Mouse (Mus musculus): ENCODE results near the gene Rgs2.

The Rgs2 gene

DNA sequence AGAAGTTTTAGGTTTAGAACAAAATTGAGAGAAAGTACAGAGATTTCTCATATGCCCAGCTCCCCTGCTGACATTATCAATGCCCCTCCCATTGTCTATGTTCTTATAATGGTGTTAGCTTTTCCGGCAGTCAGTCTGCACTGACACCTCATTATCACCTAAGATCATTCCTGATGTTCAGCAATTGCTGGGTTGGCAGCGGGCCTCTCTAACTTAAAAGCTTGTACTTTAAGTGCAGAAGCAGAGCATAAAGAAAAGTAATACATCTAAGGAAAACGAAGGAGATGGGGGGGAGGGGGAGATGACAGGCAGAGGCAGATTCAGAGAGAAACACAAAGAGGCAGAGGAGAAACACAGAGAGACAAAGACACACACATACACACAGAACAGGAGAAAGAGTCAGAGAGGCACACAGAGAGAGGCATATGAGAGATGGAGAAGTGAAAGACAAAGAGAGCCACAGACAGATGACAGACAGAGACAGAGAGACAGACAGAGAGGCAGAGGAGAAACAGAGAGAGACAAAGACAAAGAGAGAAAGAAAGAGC is 21.1 kb downstream of the Rgs2 start:
- no peak for DNase-seq

DNA sequence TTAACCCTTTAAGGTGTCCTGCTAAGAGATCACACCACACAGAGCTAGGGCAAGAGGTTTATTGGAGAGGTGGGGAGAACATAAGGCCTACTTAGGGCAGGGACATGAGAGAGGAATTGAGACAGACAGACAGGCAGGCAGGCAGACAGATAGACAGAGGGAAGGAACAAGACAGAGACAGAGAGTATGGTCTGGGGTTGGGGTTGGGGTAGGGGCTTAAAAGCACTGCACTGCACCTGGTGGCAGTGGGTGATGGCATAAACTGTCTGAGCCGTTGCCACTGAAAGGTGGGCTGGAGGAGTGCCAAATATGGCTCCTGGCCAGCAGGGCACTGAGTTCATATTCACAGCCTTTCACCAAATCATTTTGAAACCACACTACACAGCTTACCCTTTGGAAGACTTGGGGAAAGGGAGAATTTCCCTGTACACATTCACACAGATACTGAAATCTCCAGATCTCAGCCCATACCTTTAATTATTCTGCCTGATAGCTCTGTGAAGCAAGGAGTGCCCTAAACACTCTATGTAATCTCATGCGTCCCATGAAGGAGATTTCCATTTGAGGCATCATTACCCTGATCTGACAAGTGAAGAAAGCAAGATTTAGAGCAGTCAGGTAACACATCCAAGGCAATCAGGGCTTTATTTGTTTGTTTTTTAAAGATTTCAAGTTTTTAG is 21.7 kb downstream of the Rgs2 start:
- DNase-seq = no peak

DNA sequence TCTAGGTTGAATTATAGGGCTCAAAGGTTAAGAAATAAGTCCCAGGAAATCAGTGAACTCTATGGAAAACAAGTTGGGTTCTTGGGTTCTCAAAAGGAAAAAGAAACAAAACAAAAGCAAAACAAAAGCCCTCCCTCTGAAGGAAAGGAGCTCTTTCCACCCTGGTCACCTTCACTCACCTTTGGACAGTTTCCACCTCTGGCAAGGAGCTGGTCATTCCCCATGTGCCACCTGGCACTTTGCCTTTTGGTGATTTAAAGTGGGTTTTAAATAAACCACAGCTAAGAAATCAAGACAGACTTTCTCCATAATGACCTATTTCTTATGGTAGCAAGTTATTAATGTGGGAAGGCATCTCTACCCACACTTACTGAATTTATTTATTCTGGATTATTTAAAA is 23.1 kb downstream of the Rgs2 start:
- DNase-seq = no peak

DNA sequence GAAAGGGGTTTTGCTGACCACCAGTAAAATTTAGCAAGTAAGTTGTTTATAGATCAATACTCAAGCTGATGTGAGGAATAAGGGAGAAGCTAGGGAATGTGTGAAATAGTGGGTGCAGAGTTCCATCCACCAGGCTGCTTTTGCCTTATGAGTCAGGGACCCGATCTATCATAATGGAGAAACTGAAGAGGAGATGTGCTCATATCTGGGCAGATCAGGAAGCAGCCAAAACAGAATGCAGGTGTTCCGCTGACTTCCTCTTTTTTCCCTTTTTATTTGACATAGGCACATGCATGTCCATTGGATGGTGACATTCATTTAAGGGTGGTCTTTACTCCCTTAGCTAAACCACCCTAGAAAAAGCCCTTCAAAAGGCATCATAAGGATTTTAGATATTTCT is 29.3 kb downstream of the Rgs2 start:
- DNase-seq = no peak

DNA sequence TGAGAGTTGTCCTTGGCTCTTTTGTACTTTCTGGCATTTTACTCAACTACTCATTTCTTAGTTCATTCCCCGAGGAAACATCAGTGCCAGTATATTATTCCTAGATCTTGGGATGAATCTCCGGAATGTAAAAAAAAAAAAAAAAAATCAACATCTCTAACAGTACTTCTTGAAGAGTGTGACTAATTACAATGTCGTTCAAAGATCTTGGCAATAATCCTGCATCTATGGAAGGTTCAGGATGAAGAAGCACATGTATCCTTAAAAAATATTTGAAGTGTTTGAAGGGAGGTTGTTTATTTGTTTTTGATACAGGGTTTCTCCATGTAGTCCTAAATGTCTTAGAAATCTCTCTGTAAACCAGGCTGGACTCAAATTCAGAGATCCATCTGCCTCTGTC is 41.7 kb downstream of the Rgs2 start:
- DNase-seq = no peak

DNA sequence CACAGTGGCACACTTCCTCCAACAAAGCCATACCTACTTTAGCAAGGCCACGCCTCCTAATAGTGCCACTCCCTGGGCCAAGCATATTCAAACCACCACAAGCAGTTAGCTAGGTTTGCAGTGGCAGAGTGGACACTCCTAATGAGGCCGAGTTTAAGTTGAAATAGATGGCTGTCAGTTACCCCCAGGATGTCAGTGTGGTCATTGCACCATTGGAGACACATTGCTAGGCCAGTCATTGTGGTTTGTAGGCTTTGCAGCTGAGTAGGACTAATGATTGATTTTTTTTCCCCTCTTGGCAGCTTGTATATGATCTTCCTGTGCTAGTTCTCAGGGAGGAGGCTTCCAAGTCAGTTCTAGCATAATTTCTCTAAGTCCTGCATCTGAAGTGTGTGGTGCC is 43.6 kb downstream of the Rgs2 start:
- no peak for DNase-seq

DNA sequence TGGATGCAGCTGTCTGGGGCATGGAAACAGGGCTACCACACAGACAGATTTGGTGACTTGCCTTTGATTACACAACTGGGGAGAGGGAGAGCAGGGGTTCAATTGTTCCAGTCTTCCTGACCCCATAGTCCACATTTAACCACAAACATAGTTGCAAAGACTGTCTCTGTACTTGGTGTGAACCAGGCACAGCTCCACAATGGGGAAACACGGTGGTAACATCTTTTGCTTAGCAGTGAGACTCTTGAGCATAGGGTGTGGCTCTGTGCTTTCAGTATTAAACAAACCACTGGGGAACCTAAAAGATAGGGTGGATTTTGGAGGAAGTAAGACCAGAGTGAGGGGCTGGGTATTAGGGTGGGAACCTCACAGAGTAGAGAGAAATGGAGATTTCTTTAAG is 47.9 kb downstream of the Rgs2 start:
- no peak for DNase-seq

DNA sequence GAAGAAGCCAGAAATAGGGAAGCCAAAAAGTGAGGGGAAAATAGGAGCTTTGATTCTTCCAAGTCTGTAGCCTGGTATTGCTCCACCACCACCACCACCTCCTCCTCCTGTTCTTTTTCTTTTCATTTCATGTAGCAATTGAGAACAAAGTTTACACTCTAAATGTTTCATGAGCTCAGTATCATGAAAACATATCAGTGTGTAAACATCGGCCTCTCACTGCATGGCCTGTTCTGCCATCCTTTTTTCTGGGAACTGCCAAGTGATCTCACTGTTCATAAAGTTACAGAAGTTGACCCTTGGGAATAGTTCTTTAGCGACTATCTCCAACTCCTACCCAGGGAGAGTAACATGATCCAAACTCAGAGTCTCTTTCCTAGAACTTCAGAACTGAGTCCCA is 51.1 kb downstream of the Rgs2 start:
- DNase-seq = no peak

Data from liver (tissue).